Mouse (Mus musculus): ENCODE measurements around the gene Pomp.

DNA sequence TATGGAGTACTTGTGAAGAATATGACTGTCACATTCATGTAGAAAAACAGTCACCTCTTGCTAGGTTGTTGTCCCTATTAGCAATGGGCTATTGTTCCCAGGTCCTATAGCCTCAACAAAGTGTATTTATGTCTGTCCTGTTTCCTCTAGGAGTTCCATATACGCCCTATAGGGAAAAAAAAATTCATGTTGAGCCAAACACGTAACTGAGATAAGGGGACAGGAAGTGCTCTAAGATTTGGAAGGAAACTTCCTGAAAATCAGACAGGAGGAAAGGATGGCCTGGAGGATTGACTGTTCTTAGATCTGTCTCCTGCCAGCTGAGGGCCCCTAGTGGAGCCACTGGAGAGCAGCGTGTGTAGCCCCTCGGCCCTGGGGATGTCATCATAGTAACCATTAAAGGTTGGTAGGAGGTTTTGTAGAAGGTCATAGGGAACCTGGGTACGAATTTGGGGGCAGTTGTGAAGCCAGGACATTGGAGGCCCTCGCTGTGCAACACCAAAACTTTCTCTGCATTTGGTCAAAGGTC lies 54.8 kb downstream of the Pomp start:
- no peak for TF ChIP-seq CTCF (conservative IDR thresholded peaks at IDR 0.05; ENCODE audit: low read length)
- no peak for TF ChIP-seq POU5F1 (IDR thresholded peaks at IDR 0.05; ENCODE audit: borderline replicate concordance, low read length)
- TF ChIP-seq NANOG (IDR thresholded peaks at IDR 0.05; ENCODE audit: borderline replicate concordance, low read length), result no peak

All from E14TG2a.4 (cell line).